Mouse (Mus musculus) embryonic facial prominence, embryonic 10.5 days (tissue): Measurements from ENCODE around the gene Fpgs. TPM values are rescaled to one million over a fixed set of nuclear protein-coding genes. Genes with fewer than 3 reads are reported as not detected.

Experiments
- DNase-seq: peaks from one replicate; pipeline ENCODE4 v3.0.0-alpha.2; 2017; ENCODE audit warnings: low spot score
- H3K27ac ChIP-seq: fragments of 300-500 bp; sonication (generic); replicated peaks from 2 replicates; pipeline ENCODE4 v1.5.1; 2016; ENCODE audit warnings: mild to moderate bottlenecking
- H3K27me3 ChIP-seq: fragments of 300-500 bp; sonication (generic); replicated peaks from 2 replicates; pipeline ENCODE4 v1.6.1; 2016; ENCODE audit warnings: low read depth, mild to moderate bottlenecking; ENCODE audit not compliant: poor library complexity, severe bottlenecking
- H3K36me3 ChIP-seq: fragments of 300-500 bp; sonication (generic); replicated peaks from 2 replicates; pipeline ENCODE4 v1.6.1; 2016; ENCODE audit warnings: mild to moderate bottlenecking, moderate library complexity
- H3K4me1 ChIP-seq: fragments of 300-500 bp; sonication (generic); 2 replicates; pipeline ENCODE4 v1.6.1; 2016
- H3K4me3 ChIP-seq: fragments of 300-500 bp; sonication (generic); 2 replicates; pipeline ENCODE4 v1.5.1; 2016; ENCODE audit warnings: mild to moderate bottlenecking, moderate library complexity
- H3K9me3 ChIP-seq: fragments of 300-500 bp; sonication (generic); 2 replicates; pipeline ENCODE4 v1.6.1; 2016; ENCODE audit warnings: mild to moderate bottlenecking
- WGBS: fragments of 180-500 bp; shearing (Covaris S2); methylation state at CpG from one replicate; pipeline ENCODE4 v1.1.7; 2016; 5-methylcytosine and 5-hydroxymethylcytosine counted together
- polyA plus RNA-seq: library from polyadenylated mRNA; unstranded; fragments of >200 nt; fragmentation: Nextera tagmentation; extraction: Ambion mirVana; gene quantifications from 2 replicates; pipeline ENCODE4 v1.2.1, GENCODE M21; 2016

The Fpgs gene
- 33.5 and 35.5 TPM in 2 replicates for polyA plus RNA-seq

GRCm38 (mm10) chr2:32704021-32704421, at the start of gene Fpgs:
Gene Fpgs, minus strand, starts transcription at chr2:32704145.
- no peaks in the 10 kb centered on the region for H3K4me1 ChIP-seq
- H3K27ac ChIP-seq, result no peak within 1 kb of the TSS
- H3K27me3 ChIP-seq, result no peaks in the 10 kb centered on the region
- WGBS, result 85% methylated on average over 2 of the region's 2 CpGs
- no peak for DNase-seq
- H3K4me3 ChIP-seq, result no peak within 1 kb of the TSS
- H3K9me3 ChIP-seq, result no peaks in the 10 kb centered on the region
- H3K36me3 ChIP-seq, result peaks cover 74% of the 10 kb centered on the region

- H3K4me1 ChIP-seq, result peaks cover 33% of the 10 kb centered on the region
These were observed 48.2 kb upstream of the Fpgs start for GRCm38 (mm10) chr2:32752181-32752580.

GRCm38 (mm10) chr2:32751665-32752033, 47.7 kb upstream of the Fpgs start:
- H3K36me3 ChIP-seq, result peaks cover 64% of the 10 kb centered on the region
- WGBS, result 23% methylated on average over 10 of the region's 10 CpGs

More at GRCm38 (mm10) chr2:32752181-32752580, 48.2 kb upstream of the Fpgs start:
- no peak for DNase-seq
- Histone ChIP-seq H3K4me3 (peak overlapping the region; percentile 54), H3K9me3 (no peaks in the 10 kb centered on the region), H3K36me3 (peaks cover 58% of the 10 kb centered on the region), H3K27ac (no peak overlapping the region), H3K27me3 (peaks cover 11% of the 10 kb centered on the region; the same call in 1 of the 2 replicates)
- WGBS, result 64% methylated on average over 10 of the region's 10 CpGs

GRCm38 (mm10) chr2:32750887-32751664, 47.1 kb upstream of the Fpgs start:
- Histone ChIP-seq H3K27me3 (peaks cover 11% of the 10 kb centered on the region; the same call in 1 of the 2 replicates), H3K4me3 (peak overlapping the region; percentile 54), H3K27ac (peak overlapping the region; percentile 66), H3K4me1 (peaks cover 28% of the 10 kb centered on the region), H3K9me3 (no peaks in the 10 kb centered on the region), H3K36me3 (peaks cover 70% of the 10 kb centered on the region)
- 3% methylated on average over 31 of the region's 31 CpGs for WGBS
- peak; percentile 88 for DNase-seq

More at GRCm38 (mm10) chr2:32751665-32752033, 47.7 kb upstream of the Fpgs start:
- Histone ChIP-seq H3K27ac (peak overlapping the region; percentile 66), H3K4me3 (peak overlapping the region; percentile 54), H3K27me3 (peaks cover 11% of the 10 kb centered on the region; the same call in 1 of the 2 replicates), H3K4me1 (peaks cover 28% of the 10 kb centered on the region), H3K9me3 (no peaks in the 10 kb centered on the region)
- DNase-seq, result no peak

GRCm38 (mm10) chr2:32750199-32750598, 46.3 kb upstream of the Fpgs start:
- peaks cover 11% of the 10 kb centered on the region; the same call in 1 of the 2 replicates for H3K27me3 ChIP-seq
- H3K4me3 ChIP-seq, result peak overlapping the region; percentile 54; the same call in 1 of the 2 replicates
- peaks cover 32% of the 10 kb centered on the region for H3K4me1 ChIP-seq
- no peaks in the 10 kb centered on the region for H3K9me3 ChIP-seq
- H3K36me3 ChIP-seq, result peaks cover 78% of the 10 kb centered on the region
- H3K27ac ChIP-seq, result no peak overlapping the region
- 69% methylated on average over 7 of the region's 7 CpGs for WGBS
- no peak for DNase-seq

GRCm38 (mm10) chr2:32749082-32749481, 45.1 kb upstream of the Fpgs start:
- Histone ChIP-seq H3K9me3 (no peaks in the 10 kb centered on the region), H3K36me3 (peaks cover 77% of the 10 kb centered on the region), H3K4me1 (peaks cover 32% of the 10 kb centered on the region), H3K4me3 (peak overlapping the region; percentile 8; the same call in 1 of the 2 replicates), H3K27me3 (peaks cover 11% of the 10 kb centered on the region), H3K27ac (peak overlapping the region; percentile 19; the same call in 1 of the 2 replicates)
- 93% methylated on average over 16 of the region's 16 CpGs for WGBS
- no peak for DNase-seq

GRCm38 (mm10) chr2:32744272-32744982, 40.5 kb upstream of the Fpgs start:
- no peaks in the 10 kb centered on the region for H3K9me3 ChIP-seq
- H3K27ac ChIP-seq, result no peak overlapping the region
- H3K36me3 ChIP-seq, result peaks cover 51% of the 10 kb centered on the region
- H3K27me3 ChIP-seq, result peaks cover 47% of the 10 kb centered on the region
- H3K4me3 ChIP-seq, result no peak overlapping the region
- DNase-seq, result no peak
- H3K4me1 ChIP-seq, result peaks cover 28% of the 10 kb centered on the region
- 77% methylated on average over 15 of the region's 15 CpGs for WGBS

GRCm38 (mm10) chr2:32742173-32742531, 38.2 kb upstream of the Fpgs start:
- H3K4me3 ChIP-seq, result peak overlapping the region; percentile 73
- H3K27ac ChIP-seq, result peak overlapping the region; percentile 78
- peaks cover 49% of the 10 kb centered on the region for H3K27me3 ChIP-seq
- H3K4me1 ChIP-seq, result peaks cover 32% of the 10 kb centered on the region
- H3K36me3 ChIP-seq, result peaks cover 39% of the 10 kb centered on the region
- DNase-seq, result peak; percentile 83
- WGBS, result 2% methylated on average over 18 of the region's 18 CpGs
- no peaks in the 10 kb centered on the region for H3K9me3 ChIP-seq

GRCm38 (mm10) chr2:32741273-32742172, 37.6 kb upstream of the Fpgs start:
- H3K4me3 ChIP-seq, result peak overlapping the region; percentile 73
- H3K36me3 ChIP-seq, result peaks cover 33% of the 10 kb centered on the region
- peaks cover 49% of the 10 kb centered on the region for H3K27me3 ChIP-seq
- peak; percentile 77 for DNase-seq
- H3K9me3 ChIP-seq, result no peaks in the 10 kb centered on the region
- WGBS, result 2% methylated on average over 58 of the region's 58 CpGs
- H3K27ac ChIP-seq, result peak overlapping the region; percentile 78
- peaks cover 37% of the 10 kb centered on the region for H3K4me1 ChIP-seq

- Histone ChIP-seq H3K4me1 (peaks cover 40% of the 10 kb centered on the region), H3K27me3 (peaks cover 49% of the 10 kb centered on the region), H3K9me3 (no peaks in the 10 kb centered on the region), H3K36me3 (peaks cover 27% of the 10 kb centered on the region), H3K27ac (peak within 1 kb of the TSS; percentile 78), H3K4me3 (peak within 1 kb of the TSS; percentile 73)
- no peak for DNase-seq
- WGBS, result 7% methylated on average over 11 of the region's 11 CpGs
These were observed 36.9 kb upstream of the Fpgs start, which contains the start of gene 6330409D20Rik for GRCm38 (mm10) chr2:32740916-32741272. Gene 6330409D20Rik, minus strand, starts transcription at chr2:32741016.

GRCm38 (mm10) chr2:32739311-32739710, 35.4 kb upstream of the Fpgs start:
- Histone ChIP-seq H3K36me3 (peaks cover 11% of the 10 kb centered on the region), H3K9me3 (no peaks in the 10 kb centered on the region), H3K4me3 (no peak overlapping the region), H3K27me3 (peaks cover 49% of the 10 kb centered on the region), H3K4me1 (peaks cover 54% of the 10 kb centered on the region), H3K27ac (no peak overlapping the region)
- DNase-seq, result no peak
- 69% methylated on average over 4 of the region's 4 CpGs for WGBS

GRCm38 (mm10) chr2:32737008-32737407, 33.1 kb upstream of the Fpgs start:
- Histone ChIP-seq H3K4me1 (peaks cover 64% of the 10 kb centered on the region), H3K36me3 (peaks cover 6% of the 10 kb centered on the region), H3K9me3 (no peaks in the 10 kb centered on the region), H3K4me3 (no peak overlapping the region), H3K27ac (peak overlapping the region; percentile 40; the same call in 1 of the 2 replicates), H3K27me3 (peaks cover 28% of the 10 kb centered on the region)
- WGBS, result 63% methylated on average over 6 of the region's 6 CpGs
- no peak for DNase-seq
